Mouse (Mus musculus) limb, embryonic 12.5 days (tissue): ENCODE measurements around the gene Myg1. TPM values are rescaled to one million over a fixed set of nuclear protein-coding genes. Genes with fewer than 3 reads are reported as not detected.
"Not testable (repeated sequence)": the region's sequence is repeated elsewhere in the genome, so short reads cannot be mapped to it uniquely, and the experiment has no call there.

ENCODE experiments used
- ATAC-seq: fragments of 200-750 bp; cut with Nextera tagmentation; 2 replicates; pipeline ENCODE4 v1.8.0; 2017; ENCODE audit warnings: low read depth, moderate TSS enrichment; ENCODE audit not compliant: insufficient number of reproducible peaks, insufficient read depth, low FRiP score, low TSS enrichment
- H3K27ac ChIP-seq: fragments of 300-500 bp; sonication (generic); 2 replicates; pipeline ENCODE4 v1.5.1; 2016; ENCODE audit warnings: mild to moderate bottlenecking, moderate library complexity
- H3K27me3 ChIP-seq: fragments of 300-500 bp; sonication (generic); 2 replicates; pipeline ENCODE4 v1.6.1; 2016; ENCODE audit warnings: mild to moderate bottlenecking, moderate library complexity
- H3K36me3 ChIP-seq: fragments of 300-500 bp; sonication (generic); 2 replicates; pipeline ENCODE4 v1.6.1; 2016; ENCODE audit warnings: mild to moderate bottlenecking, moderate library complexity
- H3K4me1 ChIP-seq: fragments of 300-500 bp; sonication (generic); replicated peaks from 2 replicates; pipeline ENCODE4 v1.6.1; 2016
- H3K4me2 ChIP-seq: fragments of 300-500 bp; sonication (generic); 2 replicates; pipeline ENCODE4 v1.6.1; 2016; ENCODE audit warnings: mild to moderate bottlenecking, moderate library complexity
- H3K4me3 ChIP-seq: fragments of 300-500 bp; sonication (generic); replicated peaks from 2 replicates; pipeline ENCODE4 v1.5.1; 2016; ENCODE audit warnings: mild to moderate bottlenecking
- H3K9ac ChIP-seq: fragments of 300-500 bp; sonication (generic); replicated peaks from 2 replicates; pipeline ENCODE4 v1.6.1; 2016; ENCODE audit warnings: mild to moderate bottlenecking, moderate library complexity
- H3K9me3 ChIP-seq: fragments of 300-500 bp; sonication (generic); 2 replicates; pipeline ENCODE4 v1.6.1; 2016; ENCODE audit warnings: mild to moderate bottlenecking, moderate library complexity
- WGBS: fragments of 180-500 bp; shearing (Covaris S2); methylation state at CpG from one replicate; pipeline ENCODE4 v1.1.7; 2016; 5-methylcytosine and 5-hydroxymethylcytosine counted together
- polyA plus RNA-seq: library from polyadenylated mRNA; unstranded; fragments of >200 nt; fragmentation: Nextera tagmentation; extraction: Ambion mirVana; gene quantifications from 2 replicates; pipeline ENCODE4 v1.2.1, GENCODE M21; 2016

The Myg1 gene
- polyA plus RNA-seq, 1 experiment from 2014 or later = 120 TPM

DNA sequence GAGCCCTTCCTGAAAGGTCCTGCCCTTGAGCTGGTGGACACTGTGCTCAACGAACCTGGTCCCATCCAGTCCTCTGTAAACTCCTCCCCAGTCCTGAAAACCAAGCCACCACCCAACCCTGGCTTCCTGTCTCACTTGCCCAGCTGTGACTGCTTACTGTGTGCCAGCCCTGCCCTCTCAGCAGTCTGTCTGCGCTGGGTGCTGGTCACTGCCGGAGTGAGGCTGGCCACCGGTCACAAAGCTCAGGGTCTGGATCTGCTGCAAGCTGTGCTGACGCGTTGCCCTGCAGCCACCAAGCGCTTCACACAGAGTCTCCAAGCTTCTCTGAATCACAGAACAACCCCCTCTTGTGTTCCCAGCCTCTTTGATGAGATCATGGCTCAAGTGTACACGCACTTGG lies 16.2 kb upstream of the Myg1 start:
- H3K27ac ChIP-seq = no peak overlapping the region
- 94% methylated on average over 8 of the region's 8 CpGs for WGBS
- no peaks in the 10 kb centered on the region for H3K9me3 ChIP-seq
- no peak overlapping the region for H3K4me3 ChIP-seq
- H3K27me3 ChIP-seq = no peaks in the 10 kb centered on the region
- H3K4me2 ChIP-seq = no peak overlapping the region
- no peak overlapping the region for H3K9ac ChIP-seq
- ATAC-seq = no peak
- H3K4me1 ChIP-seq = no peaks in the 10 kb centered on the region
- peaks cover 89% of the 10 kb centered on the region for H3K36me3 ChIP-seq

DNA sequence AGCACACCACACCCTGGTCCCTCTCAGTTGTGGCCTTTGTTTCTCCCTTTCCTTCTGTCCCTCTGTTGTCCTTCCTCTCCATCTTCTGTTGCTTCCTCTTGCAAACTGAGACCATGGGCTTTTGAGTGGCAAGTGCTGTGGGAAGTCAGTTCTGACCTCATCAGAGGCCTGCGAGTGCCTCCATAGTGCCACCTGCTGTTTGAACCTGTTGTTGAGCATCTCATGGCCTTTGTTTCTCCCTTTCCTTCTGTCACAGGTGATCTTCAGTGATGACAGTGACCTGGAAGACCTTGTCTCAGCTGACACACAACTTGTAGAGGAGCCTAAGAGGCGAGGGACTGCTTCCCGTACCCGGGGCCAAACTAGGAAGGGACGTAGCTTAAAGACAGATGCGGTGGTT lies 15.2 kb upstream of the Myg1 start:
- no peak overlapping the region for H3K27ac ChIP-seq
- no peak overlapping the region for H3K4me3 ChIP-seq
- no peak overlapping the region for H3K9ac ChIP-seq
- 88% methylated on average over 6 of the region's 6 CpGs for WGBS
- no peak overlapping the region for H3K4me2 ChIP-seq
- no peak for ATAC-seq
- H3K9me3 ChIP-seq = no peaks in the 10 kb centered on the region
- no peaks in the 10 kb centered on the region for H3K4me1 ChIP-seq
- peaks cover 91% of the 10 kb centered on the region for H3K36me3 ChIP-seq
- no peaks in the 10 kb centered on the region for H3K27me3 ChIP-seq

DNA sequence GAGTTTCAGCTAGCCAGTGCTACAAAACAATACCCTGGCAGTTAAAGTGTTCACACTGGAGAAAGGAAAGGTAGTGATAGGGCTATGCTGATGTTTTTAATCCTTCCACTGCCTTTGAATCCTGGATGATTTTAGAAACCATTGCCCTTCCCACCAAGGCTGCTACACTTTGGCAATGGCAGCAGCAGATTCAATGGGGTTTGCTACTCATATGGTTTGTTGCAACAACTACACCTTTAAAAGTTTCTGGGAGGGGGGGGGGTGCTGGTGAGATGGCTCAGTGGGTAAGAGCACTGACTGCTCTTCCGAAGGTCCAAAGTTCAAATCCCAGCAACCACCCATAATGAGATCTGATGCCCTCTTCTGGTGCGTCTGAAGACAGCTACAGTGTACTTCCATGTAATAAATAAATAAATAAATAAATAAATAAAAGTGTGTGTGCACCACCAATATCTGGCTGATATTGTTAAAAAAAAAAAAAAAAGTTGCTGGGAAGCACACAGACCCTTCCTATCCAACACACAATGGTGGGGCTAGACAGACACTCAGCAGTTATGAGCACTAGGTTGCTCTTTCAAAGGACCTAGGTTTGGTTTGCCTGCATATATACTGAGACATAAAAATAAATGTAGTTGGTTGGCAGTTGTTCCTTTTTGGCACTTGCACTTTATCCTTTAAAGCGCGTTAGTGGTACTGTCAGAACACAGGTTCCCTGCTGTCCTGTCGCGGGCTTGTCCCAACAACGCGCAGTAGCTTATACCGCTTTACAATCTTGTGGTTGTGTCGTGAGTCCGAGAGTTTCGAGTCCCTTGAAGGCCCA lies 6.6 kb upstream of the Myg1 start:
- H3K9me3 ChIP-seq = no peaks in the 10 kb centered on the region
- H3K9ac ChIP-seq = no peak overlapping the region
- peaks cover 63% of the 10 kb centered on the region for H3K36me3 ChIP-seq
- H3K4me3 ChIP-seq = 0 out of 2 replicates have a peak overlapping the region, but pooled peaks have one; percentile 19
- H3K27ac ChIP-seq = no peak overlapping the region
- H3K4me2 ChIP-seq = peak overlapping the region; percentile 89
- WGBS = 77% methylated on average over 12 of the region's 12 CpGs
- H3K27me3 ChIP-seq = no peaks in the 10 kb centered on the region
- peaks cover 11% of the 10 kb centered on the region for H3K4me1 ChIP-seq
- ATAC-seq = no peak

DNA sequence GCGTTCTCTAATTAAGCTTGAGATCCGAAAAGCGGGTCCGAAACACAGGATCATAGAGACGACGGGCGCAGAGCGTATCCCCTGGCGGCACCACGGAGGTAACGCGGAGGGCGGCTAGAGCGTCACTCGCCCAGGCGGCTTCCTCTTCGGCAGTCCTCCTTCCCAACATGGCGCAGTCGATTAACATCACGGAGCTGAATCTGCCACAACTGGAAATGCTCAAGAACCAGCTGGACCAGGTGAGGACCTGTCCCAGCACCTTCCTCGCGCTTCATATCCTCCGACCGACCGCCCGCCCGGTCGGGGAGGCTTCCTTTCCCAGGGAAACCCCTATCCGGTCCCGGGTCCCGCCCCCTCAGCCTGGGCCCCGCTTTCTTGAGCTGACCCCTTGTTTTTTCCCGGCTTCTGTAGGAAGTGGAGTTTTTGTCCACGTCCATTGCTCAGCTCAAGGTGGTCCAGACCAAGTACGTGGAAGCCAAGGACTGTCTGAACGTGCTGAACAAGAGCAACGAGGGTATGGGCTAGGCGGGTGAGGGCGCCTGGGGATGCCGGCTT lies 5.4 kb upstream of the Myg1 start, which contains the start of gene Pfdn5:
Pfdn5 (plus strand) TSS at position 95 of the 555 bp plus-strand sequence.
- peaks cover 62% of the 10 kb centered on the region for H3K36me3 ChIP-seq
- ATAC-seq = peak; percentile 78; the same call in 1 of the 2 replicates
- H3K27ac ChIP-seq = peak within 1 kb of the TSS; percentile 87
- H3K27me3 ChIP-seq = no peaks in the 10 kb centered on the region
- peak within 1 kb of the TSS; percentile 89 for H3K4me2 ChIP-seq
- H3K9me3 ChIP-seq = no peaks in the 10 kb centered on the region
- WGBS = under 1% methylated on average over 40 of the region's 40 CpGs
- H3K9ac ChIP-seq = peak within 1 kb of the TSS; percentile 79
- peaks cover 14% of the 10 kb centered on the region for H3K4me1 ChIP-seq
- H3K4me3 ChIP-seq = peak within 1 kb of the TSS; percentile 82

DNA sequence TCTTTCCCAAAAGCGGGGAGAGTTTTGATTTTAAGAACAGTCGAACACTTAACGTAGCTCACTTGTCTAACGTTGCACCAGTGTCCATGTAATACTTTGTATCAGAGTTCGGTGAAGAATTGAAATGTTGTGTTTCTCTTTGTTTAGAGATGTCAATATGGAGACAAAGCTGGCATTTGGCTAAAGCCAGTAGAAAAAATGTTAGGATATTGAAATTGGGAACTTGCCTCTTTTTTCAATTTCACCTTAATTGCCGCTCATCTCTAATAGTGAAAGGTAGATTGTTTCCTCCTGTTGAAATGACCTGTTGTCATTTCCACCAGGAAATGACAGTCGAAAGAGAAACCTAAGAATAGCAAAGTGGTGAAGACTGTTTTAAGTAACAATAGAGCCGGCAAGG lies 4.6 kb upstream of the Myg1 start:
- H3K27me3 ChIP-seq = no peaks in the 10 kb centered on the region
- peak overlapping the region; percentile 79 for H3K9ac ChIP-seq
- ATAC-seq = no peak
- no peaks in the 10 kb centered on the region for H3K9me3 ChIP-seq
- peak overlapping the region; percentile 82 for H3K4me3 ChIP-seq
- 67% methylated on average over 8 of the region's 8 CpGs for WGBS
- H3K27ac ChIP-seq = peak overlapping the region; percentile 87; the same call in 1 of the 2 replicates
- peak overlapping the region; percentile 89 for H3K4me2 ChIP-seq
- peaks cover 18% of the 10 kb centered on the region for H3K4me1 ChIP-seq
- H3K36me3 ChIP-seq = peaks cover 56% of the 10 kb centered on the region

DNA sequence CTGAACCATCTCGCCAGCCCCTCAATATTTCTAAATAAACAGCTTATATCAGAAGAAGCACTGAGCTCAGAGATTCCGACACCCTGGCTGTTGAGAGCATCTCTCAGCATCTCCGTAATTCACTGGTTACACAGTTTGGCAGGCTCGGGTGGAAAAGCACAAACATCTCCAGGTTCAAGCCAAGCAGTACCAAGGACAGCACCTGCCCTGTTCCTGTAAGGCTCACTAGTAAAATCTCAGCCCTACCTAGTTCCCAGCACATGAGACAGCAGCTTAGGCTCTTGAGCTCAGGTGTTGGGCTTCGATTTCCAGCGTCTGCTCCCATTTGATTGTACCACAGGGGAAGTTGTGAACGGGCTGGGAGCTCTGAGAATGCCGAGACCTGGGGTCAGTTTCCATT lies 3.7 kb downstream of the Myg1 start:
- no peak for ATAC-seq
- 84% methylated on average over 8 of the region's 8 CpGs for WGBS
- no peak overlapping the region for H3K4me3 ChIP-seq
- H3K4me2 ChIP-seq = no peak overlapping the region
- H3K9me3 ChIP-seq = no peaks in the 10 kb centered on the region
- no peaks in the 10 kb centered on the region for H3K27me3 ChIP-seq
- H3K36me3 ChIP-seq = peaks cover 90% of the 10 kb centered on the region
- H3K27ac ChIP-seq = no peak overlapping the region
- H3K4me1 ChIP-seq = peaks cover 22% of the 10 kb centered on the region
- no peak overlapping the region for H3K9ac ChIP-seq

DNA sequence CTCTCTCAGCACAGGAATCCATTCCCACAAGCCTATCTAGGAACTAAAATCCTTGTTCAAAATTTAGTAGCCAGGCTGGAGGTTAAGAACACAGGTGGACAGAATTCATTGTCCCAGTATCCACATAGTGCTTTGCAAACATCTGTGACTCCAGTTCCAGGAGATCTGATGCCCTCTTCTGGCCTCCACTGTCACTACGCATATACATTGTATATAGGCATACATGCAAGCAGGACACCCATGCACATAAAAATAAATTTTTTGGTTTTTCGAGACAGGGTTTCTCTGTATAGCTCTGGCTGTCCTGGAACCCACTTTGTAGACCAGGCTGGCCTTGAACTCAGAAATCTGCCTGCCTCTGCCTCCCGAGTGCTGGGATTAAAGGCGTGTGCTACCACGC lies 4.4 kb downstream of the Myg1 start:
- 93% methylated on average over 5 of the region's 5 CpGs for WGBS
- not testable (repeated sequence) for ATAC-seq, H3K9ac ChIP-seq, H3K4me2 ChIP-seq, H3K27ac ChIP-seq, H3K9me3 ChIP-seq, H3K4me3 ChIP-seq, H3K27me3 ChIP-seq
- Histone ChIP-seq H3K36me3 (peaks cover 88% of the 10 kb centered on the region), H3K4me1 (peaks cover 21% of the 10 kb centered on the region)

DNA sequence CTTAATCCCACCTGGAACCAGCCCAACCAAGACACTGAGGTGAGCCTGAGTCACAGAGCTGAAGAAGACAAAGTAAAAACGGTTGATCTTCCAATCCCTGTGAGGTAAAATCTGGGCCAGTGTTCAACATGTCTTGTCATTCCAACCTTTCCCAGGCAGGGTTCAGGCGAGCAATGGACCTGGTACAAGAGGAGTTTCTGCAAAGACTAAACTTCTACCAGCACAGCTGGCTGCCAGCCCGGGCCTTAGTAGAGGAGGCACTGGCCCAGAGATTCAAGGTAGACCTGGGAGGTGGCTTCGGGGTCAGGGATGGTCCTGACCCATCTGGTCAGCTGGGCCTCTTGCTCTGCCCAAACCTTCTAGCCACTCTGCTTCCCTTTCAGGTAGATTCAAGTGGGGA lies 5.4 kb downstream of the Myg1 start:
- WGBS = 90% methylated on average over 4 of the region's 4 CpGs
- Histone ChIP-seq H3K36me3 (peaks cover 88% of the 10 kb centered on the region), H3K4me2 (no peak overlapping the region), H3K4me3 (no peak overlapping the region), H3K27me3 (no peaks in the 10 kb centered on the region), H3K9ac (no peak overlapping the region), H3K4me1 (peaks cover 15% of the 10 kb centered on the region), H3K9me3 (no peaks in the 10 kb centered on the region), H3K27ac (no peak overlapping the region)
- no peak for ATAC-seq

DNA sequence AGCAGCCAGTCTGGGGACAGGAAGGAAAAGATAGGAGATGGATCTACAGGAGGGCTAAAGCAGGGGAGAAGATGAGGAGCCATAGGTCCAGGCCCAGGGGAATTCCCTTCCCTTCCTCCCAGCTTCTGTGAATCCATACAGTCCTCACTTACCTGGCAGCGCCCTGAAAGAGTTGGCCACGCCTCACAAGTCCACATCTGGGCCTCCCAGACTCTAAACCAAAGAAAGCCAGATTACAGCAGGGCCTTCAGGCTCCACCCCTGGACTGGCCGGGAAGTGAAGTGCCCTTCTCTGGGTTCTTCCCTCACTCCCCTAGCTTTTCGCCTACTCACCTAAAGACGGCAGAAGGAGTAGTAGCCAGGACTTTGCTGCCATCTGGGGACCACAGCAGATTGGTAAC lies 8.1 kb downstream of the Myg1 start:
- H3K4me2 ChIP-seq = no peak overlapping the region
- H3K36me3 ChIP-seq = peaks cover 86% of the 10 kb centered on the region
- H3K27me3 ChIP-seq = no peaks in the 10 kb centered on the region
- no peak overlapping the region for H3K4me3 ChIP-seq
- WGBS = 63% methylated on average over 5 of the region's 5 CpGs
- ATAC-seq = no peak
- no peaks in the 10 kb centered on the region for H3K9me3 ChIP-seq
- H3K4me1 ChIP-seq = no peaks in the 10 kb centered on the region
- H3K27ac ChIP-seq = no peak overlapping the region
- H3K9ac ChIP-seq = no peak overlapping the region

- Histone ChIP-seq H3K4me3 (no peak overlapping the region), H3K27ac (no peak overlapping the region), H3K4me1 (no peaks in the 10 kb centered on the region), H3K9me3 (no peaks in the 10 kb centered on the region), H3K4me2 (no peak overlapping the region), H3K36me3 (peaks cover 86% of the 10 kb centered on the region), H3K27me3 (no peaks in the 10 kb centered on the region), H3K9ac (no peak overlapping the region)
- 17% methylated on average over 1 of the region's 1 CpGs for WGBS
- ATAC-seq = no peak
Observed at GRCm38 (mm10) chr15:102341580-102341979, 10.1 kb downstream of the Myg1 start.

DNA sequence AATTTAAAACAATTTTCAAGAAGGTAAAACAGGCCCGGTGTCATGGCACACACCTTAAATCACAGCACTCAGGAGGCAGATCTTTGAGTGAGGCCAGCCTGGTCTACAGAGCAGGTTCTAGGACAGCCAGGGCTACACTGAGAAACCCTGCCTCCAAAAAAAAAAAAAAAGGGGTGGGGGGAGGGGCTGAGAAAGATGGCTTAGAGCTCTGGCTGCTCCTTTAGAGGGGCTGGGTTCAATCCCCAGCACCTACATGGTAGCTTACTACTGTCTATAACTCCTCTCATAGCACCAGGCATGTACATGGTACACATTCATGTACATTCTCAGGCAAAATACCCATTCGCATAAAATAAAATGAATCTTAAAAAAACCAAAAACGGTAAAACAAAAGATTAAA lies 13.0 kb downstream of the Myg1 start:
- Histone ChIP-seq H3K27me3 (no peaks in the 10 kb centered on the region), H3K36me3 (peaks cover 74% of the 10 kb centered on the region), H3K27ac (no peak overlapping the region), H3K4me3 (no peak overlapping the region), H3K4me2 (no peak overlapping the region), H3K9ac (no peak overlapping the region), H3K4me1 (no peaks in the 10 kb centered on the region), H3K9me3 (no peaks in the 10 kb centered on the region)
- WGBS = 99% methylated on average over 3 of the region's 3 CpGs
- ATAC-seq = no peak
